Mouse (Mus musculus) liver, embryonic 16.5 days (tissue): ENCODE measurements around the gene Rpl9. TPM values are rescaled to one million over a fixed set of nuclear protein-coding genes. Genes with fewer than 3 reads are reported as not detected.

Experiments used
- ATAC-seq: fragments of 200-750 bp; cut with Nextera tagmentation; 2 replicates; pipeline ENCODE4 v1.8.0; 2017; ENCODE audit warnings: low read depth, mild to moderate bottlenecking, moderate number of reproducible peaks, moderate library complexity
- H3K27ac ChIP-seq: fragments of 300-500 bp; sonication (generic); 2 replicates; pipeline ENCODE4 v1.5.1; 2014; ENCODE audit warnings: mild to moderate bottlenecking, low read length
- H3K27me3 ChIP-seq: fragments of 300-500 bp; sonication (generic); 2 replicates; pipeline ENCODE4 v1.6.1; 2014; ENCODE audit warnings: low read depth, low read length, mixed read lengths; ENCODE audit not compliant: control insufficient read depth, insufficient read depth
- H3K36me3 ChIP-seq: fragments of 300-500 bp; sonication (generic); 2 replicates; pipeline ENCODE4 v1.6.1; 2014; ENCODE audit warnings: mild to moderate bottlenecking; ENCODE audit not compliant: control insufficient read depth, insufficient read depth
- H3K4me1 ChIP-seq: fragments of 300-500 bp; sonication (generic); 2 replicates; pipeline ENCODE4 v1.6.1; 2014; ENCODE audit warnings: low read depth, low read length, mixed read lengths; ENCODE audit not compliant: control insufficient read depth
- H3K4me2 ChIP-seq: fragments of 300-500 bp; sonication (generic); 2 replicates; pipeline ENCODE4 v1.6.1; 2014; ENCODE audit warnings: low read depth, low read length, mixed read lengths
- H3K4me3 ChIP-seq: fragments of 300-500 bp; sonication (generic); 2 replicates; pipeline ENCODE4 v1.5.1; 2014; ENCODE audit warnings: low read depth, mild to moderate bottlenecking, low read length
- H3K9ac ChIP-seq: fragments of 300-500 bp; sonication (generic); 2 replicates; pipeline ENCODE4 v1.6.1; 2014; ENCODE audit warnings: low read depth, low read length
- H3K9me3 ChIP-seq: fragments of 300-500 bp; sonication (generic); replicated peaks from 2 replicates; pipeline ENCODE4 v1.6.1; 2016; ENCODE audit warnings: low read length; ENCODE audit not compliant: control insufficient read depth
- WGBS: fragments of 180-500 bp; shearing (Covaris S2); extraction: QIAGEN DNeasy Blood & Tissue Kit; methylation state at CpG from one replicate; pipeline ENCODE4 v1.1.7; 2014; ENCODE audit not compliant: insufficient replicate concordance; 5-methylcytosine and 5-hydroxymethylcytosine counted together
- polyA plus RNA-seq: library from polyadenylated mRNA; unstranded; fragments of >200 nt; fragmentation: Nextera tagmentation; extraction: Ambion mirVana; gene quantifications from 2 replicates; pipeline ENCODE4 v1.2.1, GENCODE M21; 2015

Rpl9 gene
- polyA plus RNA-seq: 482 and 527 TPM in 2 replicates

- peak within 1 kb of the TSS; percentile 98 for H3K4me3 ChIP-seq
- peaks cover 14% of the 10 kb centered on the region for H3K4me1 ChIP-seq
- H3K4me2 ChIP-seq: peak within 1 kb of the TSS; percentile 89
- ATAC-seq: peak; percentile 95
- WGBS: under 1% methylated on average over 83 of the region's 83 CpGs
- H3K27me3 ChIP-seq: no peaks in the 10 kb centered on the region
- H3K27ac ChIP-seq: peak within 1 kb of the TSS; percentile 84
- H3K9me3 ChIP-seq: no peaks in the 10 kb centered on the region
- H3K9ac ChIP-seq: peak within 1 kb of the TSS; percentile 99
- H3K36me3 ChIP-seq: peaks cover 30% of the 10 kb centered on the region
These were observed at the start of gene Rpl9, which contains the start of gene Lias for GRCm38 (mm10) chr5:65390648-65391644. Gene Rpl9 (minus strand): TSS chr5:65391444. Gene Lias (plus strand): TSS chr5:65391497.

GRCm38 (mm10) chr5:65438041-65438440 lies 46.8 kb upstream of the Rpl9 start:
- ATAC-seq: no peak
- no peak overlapping the region for H3K27ac ChIP-seq
- no peaks in the 10 kb centered on the region for H3K36me3 ChIP-seq

GRCm38 (mm10) chr5:65435806-65436561 lies 44.7 kb upstream of the Rpl9 start, which contains the start of gene Ugdh:
Gene Ugdh (minus strand): TSS chr5:65435949.
- WGBS: under 1% methylated on average over 51 of the region's 51 CpGs
- peaks cover 10% of the 10 kb centered on the region for H3K4me1 ChIP-seq
- H3K27ac ChIP-seq: peak within 1 kb of the TSS; percentile 72
- H3K9me3 ChIP-seq: no peaks in the 10 kb centered on the region
- peak within 1 kb of the TSS; percentile 90 for H3K4me2 ChIP-seq
- peak within 1 kb of the TSS; percentile 84 for H3K4me3 ChIP-seq
- no peaks in the 10 kb centered on the region for H3K27me3 ChIP-seq
- no peaks in the 10 kb centered on the region for H3K36me3 ChIP-seq
- H3K9ac ChIP-seq: peak within 1 kb of the TSS; percentile 78
- ATAC-seq: peak; percentile 98

More at GRCm38 (mm10) chr5:65438041-65438440, 46.8 kb upstream of the Rpl9 start:
- Histone ChIP-seq H3K9ac (no peak overlapping the region), H3K4me1 (peaks cover 10% of the 10 kb centered on the region), H3K9me3 (no peaks in the 10 kb centered on the region), H3K27me3 (no peaks in the 10 kb centered on the region), H3K4me3 (no peak overlapping the region), H3K4me2 (no peak overlapping the region)

- Histone ChIP-seq H3K4me1 (peaks cover 10% of the 10 kb centered on the region), H3K9me3 (no peaks in the 10 kb centered on the region), H3K36me3 (no peaks in the 10 kb centered on the region), H3K4me2 (peak overlapping the region; percentile 90), H3K4me3 (peak overlapping the region; percentile 84), H3K9ac (peak overlapping the region; percentile 78), H3K27me3 (no peaks in the 10 kb centered on the region), H3K27ac (peak overlapping the region; percentile 61; the same call in 1 of the 2 replicates)
- no peak; the same call in 1 of the 2 replicates for ATAC-seq
- under 1% methylated on average over 35 of the region's 47 CpGs for WGBS
These were observed 44.1 kb upstream of the Rpl9 start for GRCm38 (mm10) chr5:65435363-65435805.

GRCm38 (mm10) chr5:65434471-65435362 lies 43.5 kb upstream of the Rpl9 start:
- Histone ChIP-seq H3K36me3 (no peaks in the 10 kb centered on the region), H3K27ac (no peak overlapping the region), H3K9ac (peak overlapping the region; percentile 78), H3K9me3 (no peaks in the 10 kb centered on the region), H3K4me3 (peak overlapping the region; percentile 84), H3K27me3 (no peaks in the 10 kb centered on the region), H3K4me2 (peak overlapping the region; percentile 90), H3K4me1 (peaks cover 10% of the 10 kb centered on the region)
- 16% methylated on average over 15 of the region's 15 CpGs for WGBS
- no peak for ATAC-seq

- Histone ChIP-seq H3K27ac (no peak overlapping the region), H3K36me3 (no peaks in the 10 kb centered on the region), H3K9me3 (no peaks in the 10 kb centered on the region), H3K4me2 (no peak overlapping the region), H3K4me1 (no peaks in the 10 kb centered on the region; the same call in 1 of the 2 replicates), H3K4me3 (no peak overlapping the region), H3K9ac (no peak overlapping the region), H3K27me3 (no peaks in the 10 kb centered on the region)
- WGBS: 79% methylated on average over 5 of the region's 5 CpGs
- ATAC-seq: no peak
These were observed 38.2 kb upstream of the Rpl9 start for GRCm38 (mm10) chr5:65429441-65429840.

- ATAC-seq: no peak
- Histone ChIP-seq H3K4me1 (no peaks in the 10 kb centered on the region), H3K4me3 (no peak overlapping the region), H3K36me3 (no peaks in the 10 kb centered on the region), H3K9ac (no peak overlapping the region), H3K27ac (no peak overlapping the region), H3K27me3 (no peaks in the 10 kb centered on the region), H3K4me2 (no peak overlapping the region), H3K9me3 (no peaks in the 10 kb centered on the region)
- WGBS: 43% methylated on average over 4 of the region's 4 CpGs
These were observed 37.1 kb upstream of the Rpl9 start for GRCm38 (mm10) chr5:65428321-65428720.

GRCm38 (mm10) chr5:65425251-65425650 lies 34.0 kb upstream of the Rpl9 start:
- no peak overlapping the region for H3K9ac ChIP-seq
- H3K4me1 ChIP-seq: peaks cover 6% of the 10 kb centered on the region
- 72% methylated on average over 5 of the region's 5 CpGs for WGBS
- no peak overlapping the region for H3K27ac ChIP-seq
- no peaks in the 10 kb centered on the region for H3K36me3 ChIP-seq
- H3K27me3 ChIP-seq: no peaks in the 10 kb centered on the region
- no peak for ATAC-seq
- no peaks in the 10 kb centered on the region for H3K9me3 ChIP-seq
- H3K4me2 ChIP-seq: no peak overlapping the region
- no peak overlapping the region for H3K4me3 ChIP-seq
